Mouse (Mus musculus) brain, embryonic 14.5 days (tissue): ENCODE results near the gene Txndc11. TPM values are rescaled to one million over a fixed set of nuclear protein-coding genes. Genes with fewer than 3 reads are reported as not detected.

ENCODE experiments used
- DNase-seq: peaks from one replicate; pipeline ENCODE4 v3.0.0-alpha.2; 2011; ENCODE audit warnings: low read depth
- CTCF ChIP-seq: fragments of 200-500 bp; IDR thresholded peaks from 2 replicates; pipeline ENCODE4 v1.5.1; 2012; ENCODE audit warnings: inconsistent platforms, mild to moderate bottlenecking, moderate library complexity, borderline replicate concordance; ENCODE audit not compliant: insufficient read depth, insufficient read length; ENCODE audit errors: extremely low read depth
- POLR2A ChIP-seq: fragments of 200-500 bp; IDR thresholded peaks from 2 replicates; pipeline ENCODE4 v1.6.1; 2012; ENCODE audit warnings: mild to moderate bottlenecking, inconsistent platforms, borderline replicate concordance; ENCODE audit not compliant: poor library complexity, insufficient read depth, insufficient read length, severe bottlenecking; ENCODE audit errors: extremely low read depth
- polyA plus RNA-seq: library from polyadenylated mRNA; depleted of rRNA; stranded (reverse); fragments of >200 nt; gene quantifications from 2 replicates; pipeline ENCODE4 v1.2.3, GENCODE M21; 2012

Txndc11 gene
- polyA plus RNA-seq, 1 experiment, result 28.2 TPM

- TF ChIP-seq POLR2A, result no peak
- no peak for TF ChIP-seq CTCF
- DNase-seq, result no peak
Observed at GRCm38 (mm10) chr16:11069271-11069670, 65.2 kb downstream of the Txndc11 start.

- no peak for TF ChIP-seq CTCF
- no peak for TF ChIP-seq POLR2A
- DNase-seq, result no peak
Observed at GRCm38 (mm10) chr16:11068666-11069065, 65.8 kb downstream of the Txndc11 start.

- peak; percentile 88 for DNase-seq
- TF ChIP-seq CTCF, result no peak
- TF ChIP-seq POLR2A, result 0 out of 2 replicates have a peak, but pooled peaks have one; percentile 30
Observed at GRCm38 (mm10) chr16:11066833-11067191, 67.6 kb downstream of the Txndc11 start.

GRCm38 (mm10) chr16:11066029-11066832, 68.2 kb downstream of the Txndc11 start, which contains the start of gene Litaf:
Gene Litaf (minus strand): TSS chr16:11066157.
- TF ChIP-seq POLR2A (peak; percentile 100), CTCF (no peak; the same call in 1 of the 2 replicates)

DNA sequence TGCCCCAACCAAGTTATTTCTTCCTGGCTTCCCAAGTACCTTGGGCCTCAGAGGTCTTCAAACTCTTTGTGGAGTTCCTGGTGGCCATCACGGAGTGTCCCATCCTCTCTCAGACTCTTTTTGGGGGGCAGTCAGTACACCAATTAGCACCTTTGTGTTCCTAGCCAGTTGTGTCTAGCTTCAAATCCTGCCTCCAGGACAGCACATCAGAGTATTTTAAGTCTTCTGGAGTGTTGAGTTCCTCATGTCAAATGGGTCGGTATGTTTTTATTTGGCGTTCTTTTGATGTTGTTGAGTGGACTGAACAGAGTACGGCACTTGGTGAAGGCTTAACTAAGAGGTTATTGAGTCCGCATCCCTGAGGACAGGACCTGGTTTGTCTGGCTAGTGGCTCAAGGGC, 69.0 kb downstream of the Txndc11 start:
- TF ChIP-seq POLR2A, result no peak
- no peak for TF ChIP-seq CTCF
- peak; percentile 17 for DNase-seq

More at GRCm38 (mm10) chr16:11066029-11066832, 68.2 kb downstream of the Txndc11 start, which contains the start of gene Litaf:
- DNase-seq, result peak; percentile 99

- DNase-seq, result no peak
- no peak for TF ChIP-seq POLR2A
- TF ChIP-seq CTCF, result no peak
Observed at GRCm38 (mm10) chr16:11064742-11065141, 69.7 kb downstream of the Txndc11 start.

DNA sequence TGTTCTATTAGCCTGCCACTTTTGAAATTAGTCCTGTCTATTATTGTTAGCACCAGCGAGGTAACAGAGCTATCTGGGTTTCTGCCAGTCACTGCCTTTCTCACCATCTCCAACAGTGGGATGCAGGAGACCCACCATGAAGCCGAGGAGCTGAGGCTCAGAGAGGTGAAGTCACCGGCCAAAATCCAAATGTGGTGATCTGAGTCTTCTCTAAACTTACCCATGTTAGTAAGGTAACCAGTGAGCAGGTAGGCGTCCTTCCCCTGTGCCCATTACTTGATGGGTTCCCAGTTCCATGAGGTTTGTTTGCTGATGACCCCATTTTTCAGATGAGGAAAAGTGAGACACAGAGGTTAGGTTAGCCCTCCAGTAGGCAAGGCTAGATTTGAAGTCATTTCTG, 70.1 kb downstream of the Txndc11 start:
- no peak for DNase-seq
- TF ChIP-seq CTCF, result no peak
- no peak for TF ChIP-seq POLR2A

DNA sequence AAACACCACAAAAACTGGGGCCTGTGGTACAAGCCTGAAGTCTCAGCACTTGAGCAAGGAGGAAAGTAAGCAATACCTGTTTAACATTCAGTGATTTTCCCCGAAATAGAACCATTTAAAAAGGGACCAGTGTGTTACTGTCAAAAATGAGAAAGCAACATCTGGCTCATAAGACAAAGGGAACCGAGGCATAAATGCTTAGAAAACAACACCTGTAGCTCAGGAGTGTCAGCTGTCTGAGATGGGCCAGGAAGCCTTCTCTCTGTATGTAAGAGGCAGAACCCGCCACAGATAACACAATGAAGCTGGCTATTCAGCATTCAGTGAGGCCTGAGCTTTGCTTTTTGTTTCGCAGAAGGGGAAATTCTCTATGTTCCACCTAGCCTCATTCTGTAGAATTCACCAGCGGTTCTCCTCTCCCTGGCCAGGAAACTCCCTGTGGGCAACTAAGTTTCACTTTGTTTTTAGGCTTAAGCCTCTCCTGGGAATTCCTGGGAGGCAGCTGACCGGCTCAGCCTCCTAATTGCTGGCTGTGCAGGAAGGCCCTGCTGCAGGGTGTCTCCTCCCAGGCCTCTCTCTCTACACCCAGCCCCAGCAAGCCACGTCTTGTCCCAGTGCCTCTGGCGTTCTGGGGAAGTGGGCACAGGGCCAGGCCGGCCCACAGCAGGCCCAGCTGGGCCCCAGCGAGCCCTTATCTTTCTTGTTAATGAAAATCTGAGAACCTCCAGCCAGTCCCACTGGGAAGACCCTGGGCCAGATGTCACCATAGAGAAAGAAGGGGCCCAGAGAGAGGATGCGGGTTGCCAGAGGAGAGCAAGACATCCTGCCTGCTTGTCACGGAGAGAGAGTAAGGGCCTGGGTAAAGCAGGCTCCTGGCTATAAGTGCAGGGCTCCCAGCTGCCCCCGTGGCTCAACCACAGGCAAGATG, 71.4 kb downstream of the Txndc11 start:
- no peak for TF ChIP-seq CTCF
- TF ChIP-seq POLR2A, result no peak
- peak; percentile 84 for DNase-seq

- TF ChIP-seq CTCF, result no peak
- no peak for TF ChIP-seq POLR2A
- DNase-seq, result no peak
Observed at GRCm38 (mm10) chr16:11060645-11061044, 73.8 kb downstream of the Txndc11 start, which contains the start of gene Snn. Gene Snn (plus strand): TSS chr16:11060945.

GRCm38 (mm10) chr16:11055916-11056315, 78.5 kb downstream of the Txndc11 start:
- no peak for TF ChIP-seq POLR2A
- no peak for TF ChIP-seq CTCF
- no peak for DNase-seq

DNA sequence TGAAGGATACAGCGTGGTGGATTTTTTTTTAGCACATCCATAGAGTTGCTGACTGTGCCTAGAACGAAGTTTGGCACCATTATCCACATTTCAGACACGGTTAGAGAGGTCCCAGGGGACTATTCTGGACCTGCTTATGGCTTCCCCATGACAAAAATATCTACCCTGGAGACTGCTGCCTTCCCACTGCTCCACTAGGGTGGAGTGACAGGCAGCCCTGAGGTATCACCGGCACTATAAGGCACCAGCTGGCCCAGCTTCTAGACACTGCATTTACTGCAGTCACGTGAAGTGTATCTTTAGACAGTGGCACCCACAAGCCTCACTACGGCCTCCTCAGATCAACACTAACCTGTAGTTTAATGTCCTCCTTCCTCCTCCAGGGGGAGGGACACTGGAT, 79.6 kb downstream of the Txndc11 start:
- TF ChIP-seq POLR2A, result no peak
- TF ChIP-seq CTCF, result no peak
- DNase-seq, result no peak

- TF ChIP-seq POLR2A (no peak), CTCF (no peak)
- DNase-seq, result no peak
Observed at GRCm38 (mm10) chr16:11054409-11054808, 80.0 kb downstream of the Txndc11 start.

GRCm38 (mm10) chr16:11051134-11051533, 83.3 kb downstream of the Txndc11 start:
- DNase-seq, result no peak
- TF ChIP-seq POLR2A (no peak), CTCF (no peak)
